Mouse (Mus musculus): Measurements from ENCODE around the gene Slc30a2. TPM values are rescaled to one million over a fixed set of nuclear protein-coding genes. Genes with fewer than 3 reads are reported as not detected.
"Not testable (repeated sequence)": the region's sequence is repeated elsewhere in the genome, so short reads cannot be mapped to it uniquely, and the experiment has no call there.

Slc30a2 gene
- 0.02 and 0.12 TPM in 2 replicates for polyA plus RNA-seq (2015; fragmentation: Nextera tagmentation; extraction: Ambion mirVana)

GRCm38 (mm10) chr4:134343071-134344031 is at the start of gene Slc30a2:
Gene Slc30a2 (plus strand): TSS chr4:134343181.
- ATAC-seq (ENCODE audit: low read depth) = no peak
- Histone ChIP-seq H3K4me3 (ENCODE audit: low read depth, low read length) (peak within 1 kb of the TSS; percentile 22), H3K9ac (ENCODE audit: low read depth, low read length) (no peak within 1 kb of the TSS), H3K4me1 (ENCODE audit: control insufficient read depth, low read depth, low read length) (no peaks in the 10 kb centered on the region; the same call in 1 of the 2 replicates), H3K27me3 (ENCODE audit: control insufficient read depth, insufficient read depth, low read depth, low read length) (peaks cover 45% of the 10 kb centered on the region), H3K9me3 (replicated peaks; ENCODE audit: control insufficient read depth, low read length) (no peaks in the 10 kb centered on the region; the same call in 1 of the 2 replicates), H3K27ac (ENCODE audit: low read length) (no peak within 1 kb of the TSS), H3K4me2 (ENCODE audit: low read depth, low read length) (peak within 1 kb of the TSS; percentile 43; the same call in 1 of the 2 replicates), H3K36me3 (ENCODE audit: control insufficient read depth, insufficient read depth) (no peaks in the 10 kb centered on the region)
- WGBS (ENCODE audit: insufficient replicate concordance) = 4% methylated on average over 61 of the region's 61 CpGs

DNA sequence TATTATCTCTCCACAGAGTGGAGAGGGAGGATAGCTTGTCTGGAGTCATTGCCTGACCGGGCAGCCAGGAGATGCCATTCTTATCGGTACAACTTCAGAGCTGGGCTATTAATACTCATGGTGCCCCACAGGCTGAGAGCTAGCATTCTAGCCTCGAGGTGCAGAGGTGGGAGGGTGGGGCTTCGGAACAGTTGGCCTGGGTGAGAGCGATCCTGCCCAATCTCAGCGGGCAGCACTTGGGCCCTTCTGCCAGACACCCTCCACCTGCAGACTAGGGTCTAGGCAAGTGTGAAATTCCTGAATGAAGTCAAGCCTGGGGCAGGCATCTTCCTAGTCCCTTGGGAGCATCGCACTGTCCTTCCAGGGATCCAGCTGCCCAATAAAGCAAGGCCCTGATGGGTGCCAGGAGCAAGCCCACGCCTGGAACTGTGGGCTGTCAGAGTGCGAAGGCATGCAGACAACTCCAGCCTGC is 49.3 kb upstream of the Slc30a2 start:
- Histone ChIP-seq H3K4me1 (ENCODE audit: control insufficient read depth, low read depth, low read length) (peaks cover 2% of the 10 kb centered on the region), H3K4me3 (ENCODE audit: low read depth, low read length) (no peak overlapping the region), H3K27me3 (ENCODE audit: control insufficient read depth, insufficient read depth, low read depth, low read length) (peaks cover 8% of the 10 kb centered on the region; the same call in 1 of the 2 replicates), H3K27ac (ENCODE audit: low read length) (no peak overlapping the region), H3K9ac (ENCODE audit: low read depth, low read length) (no peak overlapping the region), H3K36me3 (ENCODE audit: control insufficient read depth, insufficient read depth) (no peaks in the 10 kb centered on the region), H3K9me3 (replicated peaks; ENCODE audit: control insufficient read depth, low read length) (peaks cover 3% of the 10 kb centered on the region; the same call in 1 of the 2 replicates), H3K4me2 (ENCODE audit: low read depth, low read length) (no peak overlapping the region)
- ATAC-seq (ENCODE audit: low read depth) = no peak
- WGBS (ENCODE audit: insufficient replicate concordance) = 36% methylated on average over 9 of the region's 9 CpGs

DNA sequence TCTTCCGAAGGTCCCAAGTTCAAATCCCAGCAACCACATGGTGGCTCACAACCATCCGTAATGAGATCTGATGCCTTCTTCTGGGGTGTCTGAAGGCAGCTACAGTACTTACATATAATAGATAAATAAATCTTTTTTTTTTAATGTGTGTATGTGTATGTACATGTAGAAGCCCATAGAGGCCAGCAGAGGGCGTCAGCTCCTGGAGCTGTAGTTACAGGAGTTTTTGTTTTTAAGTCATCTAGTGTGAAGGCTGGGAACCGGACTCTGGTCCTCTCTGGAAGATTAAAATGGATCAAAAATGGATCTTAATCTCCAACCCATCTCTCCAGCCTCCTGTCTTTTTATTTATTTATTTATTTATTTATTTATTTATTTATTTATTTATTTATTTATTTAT is 46.9 kb upstream of the Slc30a2 start:
- H3K4me2 ChIP-seq (ENCODE audit: low read depth, low read length); H3K36me3 ChIP-seq (ENCODE audit: control insufficient read depth, insufficient read depth); H3K4me1 ChIP-seq (ENCODE audit: control insufficient read depth, low read depth, low read length); H3K27ac ChIP-seq (ENCODE audit: low read length); H3K9me3 ChIP-seq (replicated peaks; ENCODE audit: control insufficient read depth, low read length); H3K4me3 ChIP-seq (ENCODE audit: low read depth, low read length); ATAC-seq (ENCODE audit: low read depth); H3K27me3 ChIP-seq (ENCODE audit: control insufficient read depth, insufficient read depth, low read depth, low read length); H3K9ac ChIP-seq (ENCODE audit: low read depth, low read length): not testable (repeated sequence)
- 70% methylated on average over 4 of the region's 4 CpGs for WGBS (ENCODE audit: insufficient replicate concordance)

- no peaks in the 10 kb centered on the region for H3K36me3 ChIP-seq (ENCODE audit: control insufficient read depth, insufficient read depth)
- ATAC-seq (ENCODE audit: low read depth) = no peak
- H3K9me3 ChIP-seq (replicated peaks; ENCODE audit: control insufficient read depth, low read length) = peaks cover 3% of the 10 kb centered on the region; the same call in 1 of the 2 replicates
- 74% methylated on average over 4 of the region's 4 CpGs for WGBS (ENCODE audit: insufficient replicate concordance)
- H3K4me1 ChIP-seq (ENCODE audit: control insufficient read depth, low read depth, low read length) = no peaks in the 10 kb centered on the region
- H3K9ac ChIP-seq (ENCODE audit: low read depth, low read length) = no peak overlapping the region
- no peak overlapping the region for H3K27ac ChIP-seq (ENCODE audit: low read length)
- H3K4me3 ChIP-seq (ENCODE audit: low read depth, low read length) = no peak overlapping the region
- no peak overlapping the region for H3K4me2 ChIP-seq (ENCODE audit: low read depth, low read length)
- H3K27me3 ChIP-seq (ENCODE audit: control insufficient read depth, insufficient read depth, low read depth, low read length) = peaks cover 8% of the 10 kb centered on the region; the same call in 1 of the 2 replicates
These were observed 46.5 kb upstream of the Slc30a2 start for GRCm38 (mm10) chr4:134296523-134296922.

DNA sequence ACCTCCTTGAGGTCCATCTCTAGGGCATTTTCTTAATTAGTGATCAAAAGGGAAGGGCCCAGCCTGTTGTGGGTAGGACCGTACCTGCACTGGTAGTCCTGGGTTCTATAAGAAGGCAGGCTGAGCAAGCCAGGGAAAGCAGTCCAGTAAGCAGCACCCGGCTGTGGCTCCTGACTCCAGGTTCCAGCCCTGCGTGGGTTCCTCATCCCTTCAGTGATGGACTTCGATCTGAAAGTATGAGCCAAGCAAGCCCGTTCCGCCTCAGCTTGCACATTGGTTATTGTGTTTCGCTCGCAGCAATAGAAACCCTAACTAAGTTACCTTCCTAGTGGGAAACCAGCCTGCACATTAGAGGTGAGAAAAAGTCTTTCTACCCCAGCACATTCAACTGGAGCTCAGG is 45.6 kb upstream of the Slc30a2 start:
- ATAC-seq (ENCODE audit: low read depth) = no peak
- Histone ChIP-seq H3K4me3 (ENCODE audit: low read depth, low read length) (no peak overlapping the region), H3K4me2 (ENCODE audit: low read depth, low read length) (no peak overlapping the region), H3K9me3 (replicated peaks; ENCODE audit: control insufficient read depth, low read length) (peaks cover 3% of the 10 kb centered on the region; the same call in 1 of the 2 replicates), H3K27me3 (ENCODE audit: control insufficient read depth, insufficient read depth, low read depth, low read length) (peaks cover 8% of the 10 kb centered on the region; the same call in 1 of the 2 replicates), H3K27ac (ENCODE audit: low read length) (no peak overlapping the region), H3K9ac (ENCODE audit: low read depth, low read length) (no peak overlapping the region), H3K4me1 (ENCODE audit: control insufficient read depth, low read depth, low read length) (no peaks in the 10 kb centered on the region), H3K36me3 (ENCODE audit: control insufficient read depth, insufficient read depth) (no peaks in the 10 kb centered on the region)
- WGBS (ENCODE audit: insufficient replicate concordance) = 83% methylated on average over 8 of the region's 8 CpGs

- ATAC-seq (ENCODE audit: low read depth) = no peak
- H3K9me3 ChIP-seq (replicated peaks; ENCODE audit: control insufficient read depth, low read length) = peaks cover 3% of the 10 kb centered on the region; the same call in 1 of the 2 replicates
- H3K27ac ChIP-seq (ENCODE audit: low read length) = no peak overlapping the region
- WGBS (ENCODE audit: insufficient replicate concordance) = 58% methylated on average over 19 of the region's 19 CpGs
- peaks cover 4% of the 10 kb centered on the region; the same call in 1 of the 2 replicates for H3K27me3 ChIP-seq (ENCODE audit: control insufficient read depth, insufficient read depth, low read depth, low read length)
- H3K4me2 ChIP-seq (ENCODE audit: low read depth, low read length) = no peak overlapping the region
- H3K9ac ChIP-seq (ENCODE audit: low read depth, low read length) = no peak overlapping the region
- H3K4me3 ChIP-seq (ENCODE audit: low read depth, low read length) = no peak overlapping the region
- H3K4me1 ChIP-seq (ENCODE audit: control insufficient read depth, low read depth, low read length) = no peaks in the 10 kb centered on the region
- H3K36me3 ChIP-seq (ENCODE audit: control insufficient read depth, insufficient read depth) = no peaks in the 10 kb centered on the region
These were observed 44.1 kb upstream of the Slc30a2 start for GRCm38 (mm10) chr4:134298626-134299497.

DNA sequence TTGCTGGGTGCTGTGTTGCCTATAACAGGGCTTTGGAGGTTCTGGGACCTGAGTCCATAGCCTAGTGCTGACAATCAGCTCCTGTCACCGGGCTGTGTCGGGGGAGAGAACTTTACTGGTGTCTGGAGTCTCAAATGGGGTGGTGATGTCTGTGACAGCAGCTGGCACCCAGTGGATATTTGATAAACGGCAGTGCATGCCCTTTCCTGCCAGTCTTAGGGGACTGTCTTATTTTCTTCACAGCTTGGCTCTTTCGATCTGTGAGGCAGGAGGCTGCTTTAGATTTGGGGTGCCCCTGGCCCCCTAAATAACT is 43.5 kb upstream of the Slc30a2 start:
- no peaks in the 10 kb centered on the region for H3K36me3 ChIP-seq (ENCODE audit: control insufficient read depth, insufficient read depth)
- peaks cover 3% of the 10 kb centered on the region; the same call in 1 of the 2 replicates for H3K9me3 ChIP-seq (replicated peaks; ENCODE audit: control insufficient read depth, low read length)
- no peaks in the 10 kb centered on the region for H3K27me3 ChIP-seq (ENCODE audit: control insufficient read depth, insufficient read depth, low read depth, low read length)
- WGBS (ENCODE audit: insufficient replicate concordance) = 38% methylated on average over 4 of the region's 4 CpGs
- no peak overlapping the region for H3K9ac ChIP-seq (ENCODE audit: low read depth, low read length)
- H3K4me3 ChIP-seq (ENCODE audit: low read depth, low read length) = no peak overlapping the region
- H3K4me2 ChIP-seq (ENCODE audit: low read depth, low read length) = no peak overlapping the region
- no peak overlapping the region for H3K27ac ChIP-seq (ENCODE audit: low read length)
- no peak for ATAC-seq (ENCODE audit: low read depth)
- no peaks in the 10 kb centered on the region for H3K4me1 ChIP-seq (ENCODE audit: control insufficient read depth, low read depth, low read length)

- Histone ChIP-seq H3K4me2 (ENCODE audit: low read depth, low read length) (no peak overlapping the region), H3K36me3 (ENCODE audit: control insufficient read depth, insufficient read depth) (no peaks in the 10 kb centered on the region), H3K27ac (ENCODE audit: low read length) (no peak overlapping the region), H3K27me3 (ENCODE audit: control insufficient read depth, insufficient read depth, low read depth, low read length) (no peaks in the 10 kb centered on the region), H3K4me1 (ENCODE audit: control insufficient read depth, low read depth, low read length) (no peaks in the 10 kb centered on the region), H3K4me3 (ENCODE audit: low read depth, low read length) (no peak overlapping the region), H3K9me3 (replicated peaks; ENCODE audit: control insufficient read depth, low read length) (peaks cover 3% of the 10 kb centered on the region; the same call in 1 of the 2 replicates), H3K9ac (ENCODE audit: low read depth, low read length) (no peak overlapping the region)
- ATAC-seq (ENCODE audit: low read depth) = no peak
- 43% methylated on average over 9 of the region's 9 CpGs for WGBS (ENCODE audit: insufficient replicate concordance)
These were observed 42.7 kb upstream of the Slc30a2 start for GRCm38 (mm10) chr4:134300316-134300715.
